Mouse (Mus musculus) heart, embryonic 10.5 days (tissue): Measurements from ENCODE around the gene Rela. TPM values are rescaled to one million over a fixed set of nuclear protein-coding genes. Genes with fewer than 3 reads are reported as not detected.

Source experiments
- DNase-seq: peaks from one replicate; pipeline ENCODE4 v3.0.0-alpha.2; 2017; ENCODE audit warnings: low spot score
- H3K27ac ChIP-seq: fragments of 300-500 bp; sonication (generic); 2 replicates; pipeline ENCODE4 v1.5.1; 2016; ENCODE audit warnings: mild to moderate bottlenecking
- H3K27me3 ChIP-seq: fragments of 300-500 bp; sonication (generic); 2 replicates; pipeline ENCODE4 v1.6.1; 2016; ENCODE audit warnings: mild to moderate bottlenecking; ENCODE audit not compliant: poor library complexity, insufficient read depth, severe bottlenecking
- H3K36me3 ChIP-seq: fragments of 300-500 bp; sonication (generic); 2 replicates; pipeline ENCODE4 v1.6.1; 2016; ENCODE audit warnings: mild to moderate bottlenecking, moderate library complexity
- H3K4me1 ChIP-seq: fragments of 300-500 bp; sonication (generic); 2 replicates; pipeline ENCODE4 v1.6.1; 2016; ENCODE audit warnings: mild to moderate bottlenecking
- H3K4me3 ChIP-seq: fragments of 300-500 bp; sonication (generic); 2 replicates; pipeline ENCODE4 v1.5.1; 2016; ENCODE audit warnings: mild to moderate bottlenecking, moderate library complexity
- H3K9me3 ChIP-seq: fragments of 300-500 bp; sonication (generic); 2 replicates; pipeline ENCODE4 v1.6.1; 2016; ENCODE audit warnings: mild to moderate bottlenecking, moderate library complexity
- WGBS: fragments of 180-500 bp; shearing (Covaris S2); methylation state at CpG from one replicate; pipeline ENCODE4 v1.1.7; 2016; 5-methylcytosine and 5-hydroxymethylcytosine counted together
- polyA plus RNA-seq: library from polyadenylated mRNA; unstranded; fragments of >200 nt; fragmentation: Nextera tagmentation; extraction: Ambion mirVana; gene quantifications from 2 replicates; pipeline ENCODE4 v1.2.1, GENCODE M21; 2016

Rela gene
- polyA plus RNA-seq, 1 experiment from 2014 or later = 36.8 TPM

- Histone ChIP-seq H3K9me3 (no peaks in the 10 kb centered on the region), H3K4me1 (peaks cover 27% of the 10 kb centered on the region), H3K36me3 (peaks cover 42% of the 10 kb centered on the region), H3K27ac (peak within 1 kb of the TSS; percentile 99), H3K4me3 (peak within 1 kb of the TSS; percentile 90), H3K27me3 (no peaks in the 10 kb centered on the region)
- peak; percentile 96 for DNase-seq
- 1% methylated on average over 55 of the region's 55 CpGs for WGBS
These were observed 27.5 kb upstream of the Rela start, which contains the start of gene Kat5 for GRCm38 (mm10) chr19:5609547-5610404. Gene Kat5 (minus strand): TSS chr19:5610237.

- DNase-seq = no peak
- Histone ChIP-seq H3K9me3 (no peaks in the 10 kb centered on the region), H3K4me3 (no peak overlapping the region), H3K4me1 (peaks cover 24% of the 10 kb centered on the region), H3K36me3 (peaks cover 21% of the 10 kb centered on the region), H3K27ac (no peak overlapping the region), H3K27me3 (no peaks in the 10 kb centered on the region)
- WGBS = 77% methylated on average over 1 of the region's 1 CpGs
These were observed 25.3 kb upstream of the Rela start for GRCm38 (mm10) chr19:5611973-5612372.

- H3K36me3 ChIP-seq = peaks cover 11% of the 10 kb centered on the region
- H3K27ac ChIP-seq = no peak overlapping the region
- 51% methylated on average over 3 of the region's 3 CpGs for WGBS
- H3K4me1 ChIP-seq = peaks cover 24% of the 10 kb centered on the region
- no peak overlapping the region for H3K4me3 ChIP-seq
- no peaks in the 10 kb centered on the region for H3K9me3 ChIP-seq
- no peaks in the 10 kb centered on the region for H3K27me3 ChIP-seq
- no peak for DNase-seq
These were observed 24.4 kb upstream of the Rela start for GRCm38 (mm10) chr19:5612762-5613411.

DNA sequence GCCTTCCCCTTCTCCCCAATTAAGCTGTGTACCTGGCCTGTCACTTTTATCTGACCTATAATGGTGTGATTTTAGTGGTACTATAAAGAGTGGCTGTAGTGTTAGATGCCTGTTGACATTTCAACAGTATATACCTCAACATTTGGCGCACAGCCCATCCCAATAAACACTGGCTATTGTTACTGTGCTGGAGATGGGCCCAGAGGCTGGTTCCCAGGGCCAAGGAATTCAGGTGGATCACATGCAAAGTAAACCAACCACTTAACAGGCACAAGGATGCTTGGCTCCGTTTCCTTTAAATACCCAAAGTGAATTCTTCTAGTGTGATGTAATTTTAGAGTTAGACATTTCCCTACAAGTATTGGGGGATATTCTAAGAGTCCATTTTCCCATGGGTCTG lies 22.3 kb upstream of the Rela start:
- WGBS = 79% methylated on average over 2 of the region's 2 CpGs
- no peak overlapping the region for H3K27ac ChIP-seq
- no peak for DNase-seq
- H3K4me3 ChIP-seq = no peak overlapping the region
- H3K9me3 ChIP-seq = no peaks in the 10 kb centered on the region
- no peaks in the 10 kb centered on the region for H3K36me3 ChIP-seq
- peaks cover 9% of the 10 kb centered on the region; the same call in 1 of the 2 replicates for H3K4me1 ChIP-seq
- no peaks in the 10 kb centered on the region for H3K27me3 ChIP-seq

GRCm38 (mm10) chr19:5620007-5620406 lies 17.3 kb upstream of the Rela start:
- DNase-seq = no peak
- Histone ChIP-seq H3K27me3 (no peaks in the 10 kb centered on the region), H3K27ac (no peak overlapping the region), H3K9me3 (no peaks in the 10 kb centered on the region), H3K36me3 (no peaks in the 10 kb centered on the region), H3K4me1 (no peaks in the 10 kb centered on the region), H3K4me3 (no peak overlapping the region)
- 68% methylated on average over 4 of the region's 4 CpGs for WGBS

DNA sequence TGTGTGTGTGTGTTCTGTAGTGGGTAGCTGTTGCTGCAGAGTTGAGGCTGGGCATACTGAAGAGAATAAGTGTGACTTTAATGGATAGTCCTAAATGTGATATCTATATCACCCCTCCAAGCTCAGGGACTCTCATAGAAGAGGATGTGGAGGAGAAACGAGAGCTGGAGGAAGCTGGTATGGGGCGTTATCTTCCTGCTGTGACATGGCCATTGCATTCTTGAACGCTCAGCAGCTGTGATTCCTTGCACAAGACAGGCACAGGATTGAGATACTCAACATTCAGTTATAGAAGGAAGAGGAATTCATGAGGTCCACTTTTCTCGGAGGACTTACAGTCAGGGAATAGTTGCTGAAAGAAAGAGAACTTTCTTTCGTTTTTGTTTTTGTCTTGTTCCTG lies 15.4 kb upstream of the Rela start:
- no peak overlapping the region for H3K4me3 ChIP-seq
- H3K27me3 ChIP-seq = no peaks in the 10 kb centered on the region
- DNase-seq = no peak
- no peaks in the 10 kb centered on the region for H3K9me3 ChIP-seq
- H3K27ac ChIP-seq = no peak overlapping the region
- H3K4me1 ChIP-seq = no peaks in the 10 kb centered on the region
- WGBS = 58% methylated on average over 5 of the region's 5 CpGs
- no peaks in the 10 kb centered on the region for H3K36me3 ChIP-seq

DNA sequence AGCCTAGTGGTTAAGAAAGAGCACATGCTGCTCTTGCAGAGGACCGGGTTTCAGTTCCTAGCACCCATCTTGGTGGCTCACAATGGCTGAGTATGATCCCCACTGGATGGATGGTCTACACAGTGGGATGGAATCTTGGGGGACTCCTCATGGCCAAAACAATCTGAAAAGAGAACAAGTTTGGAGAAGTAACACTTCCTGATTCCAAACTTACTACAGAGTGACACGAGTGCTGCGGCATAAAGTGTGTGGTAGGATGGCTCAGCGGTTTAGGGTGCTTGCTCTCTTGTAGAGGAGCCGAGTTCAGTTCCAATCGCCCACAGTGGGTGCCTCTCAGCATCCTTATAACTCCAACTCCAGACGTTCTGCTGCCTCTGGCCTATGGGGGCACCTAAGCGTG lies 12.0 kb upstream of the Rela start:
- H3K4me1 ChIP-seq = no peaks in the 10 kb centered on the region
- H3K27ac ChIP-seq = no peak overlapping the region
- DNase-seq = no peak
- H3K36me3 ChIP-seq = no peaks in the 10 kb centered on the region
- 84% methylated on average over 8 of the region's 8 CpGs for WGBS
- no peaks in the 10 kb centered on the region for H3K27me3 ChIP-seq
- H3K9me3 ChIP-seq = no peaks in the 10 kb centered on the region
- H3K4me3 ChIP-seq = no peak overlapping the region

DNA sequence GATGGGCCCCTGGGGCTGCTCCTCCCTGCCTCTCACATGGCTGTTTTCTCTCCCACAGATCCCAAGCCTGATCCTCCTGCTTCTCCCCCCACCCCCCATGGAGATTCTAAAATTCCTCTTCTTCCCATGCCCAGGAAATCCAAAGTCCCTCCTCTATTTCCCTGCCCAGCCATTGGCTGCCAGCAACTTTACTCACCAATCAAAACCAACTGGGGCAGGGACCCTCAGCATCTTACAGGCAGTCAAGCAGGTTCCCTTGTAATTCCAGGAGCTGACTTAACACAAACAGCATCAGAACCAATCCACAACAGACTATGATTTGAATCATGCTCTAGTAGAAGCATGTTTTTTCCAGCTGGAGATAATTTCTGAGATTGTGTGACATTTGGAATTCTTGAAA lies 7.4 kb upstream of the Rela start:
- H3K4me3 ChIP-seq = no peak overlapping the region
- no peaks in the 10 kb centered on the region for H3K4me1 ChIP-seq
- no peaks in the 10 kb centered on the region for H3K9me3 ChIP-seq
- H3K27ac ChIP-seq = no peak overlapping the region
- H3K27me3 ChIP-seq = no peaks in the 10 kb centered on the region
- no peaks in the 10 kb centered on the region for H3K36me3 ChIP-seq
- no peak for DNase-seq

GRCm38 (mm10) chr19:5632120-5632519 lies 5.2 kb upstream of the Rela start:
- Histone ChIP-seq H3K27ac (no peak overlapping the region), H3K9me3 (no peaks in the 10 kb centered on the region), H3K4me3 (no peak overlapping the region), H3K36me3 (no peaks in the 10 kb centered on the region), H3K27me3 (no peaks in the 10 kb centered on the region), H3K4me1 (peaks cover 11% of the 10 kb centered on the region)
- no peak for DNase-seq
- WGBS = 66% methylated on average over 9 of the region's 9 CpGs

- Histone ChIP-seq H3K27ac (no peak overlapping the region), H3K4me1 (peaks cover 45% of the 10 kb centered on the region), H3K27me3 (no peaks in the 10 kb centered on the region), H3K9me3 (no peaks in the 10 kb centered on the region), H3K36me3 (peaks cover 26% of the 10 kb centered on the region), H3K4me3 (no peak overlapping the region)
- WGBS = 78% methylated on average over 7 of the region's 7 CpGs
- DNase-seq = no peak
These were observed 1.2 kb upstream of the Rela start for GRCm38 (mm10) chr19:5636036-5636570.

GRCm38 (mm10) chr19:5636571-5637041 lies 677 bp upstream of the Rela start:
- DNase-seq = no peak
- Histone ChIP-seq H3K9me3 (no peaks in the 10 kb centered on the region), H3K36me3 (peaks cover 31% of the 10 kb centered on the region), H3K27me3 (no peaks in the 10 kb centered on the region), H3K27ac (peak overlapping the region; percentile 97), H3K4me1 (peaks cover 50% of the 10 kb centered on the region), H3K4me3 (peak overlapping the region; percentile 80)
- WGBS = 44% methylated on average over 12 of the region's 12 CpGs

- WGBS = 89% methylated on average over 18 of the region's 18 CpGs
- H3K27ac ChIP-seq = peak overlapping the region; percentile 97
- H3K36me3 ChIP-seq = peaks cover 49% of the 10 kb centered on the region
- peak overlapping the region; percentile 80 for H3K4me3 ChIP-seq
- H3K27me3 ChIP-seq = no peaks in the 10 kb centered on the region
- H3K4me1 ChIP-seq = peaks cover 52% of the 10 kb centered on the region
- no peak for DNase-seq
- H3K9me3 ChIP-seq = no peaks in the 10 kb centered on the region
These were observed 1.2 kb downstream of the Rela start for GRCm38 (mm10) chr19:5638416-5639005.

GRCm38 (mm10) chr19:5640339-5640738 lies 3.1 kb downstream of the Rela start:
- Histone ChIP-seq H3K36me3 (peaks cover 67% of the 10 kb centered on the region), H3K27ac (peak overlapping the region; percentile 59), H3K4me1 (peaks cover 52% of the 10 kb centered on the region), H3K4me3 (peak overlapping the region; percentile 33), H3K27me3 (no peaks in the 10 kb centered on the region), H3K9me3 (no peaks in the 10 kb centered on the region)
- WGBS = 20% methylated on average over 9 of the region's 9 CpGs
- peak; percentile 86 for DNase-seq
